Mouse (Mus musculus) forebrain, embryonic 11.5 days (tissue): Measurements from ENCODE around the gene Dync1i1. TPM values are rescaled to one million over a fixed set of nuclear protein-coding genes. Genes with fewer than 3 reads are reported as not detected.

ENCODE experiments used
- polyA plus RNA-seq: library from polyadenylated mRNA; unstranded; fragments of >200 nt; fragmentation: Nextera tagmentation; extraction: Ambion mirVana; gene quantifications from 2 replicates; pipeline ENCODE4 v1.2.1, GENCODE M21; 2014

Gene Dync1i1
- polyA plus RNA-seq, 1 experiment from 2014 or later, result 1.6 TPM

Other genes starting within 250 kb of the Dync1i1 start
- gene Pdk4, start 229.3 kb upstream of the Dync1i1 start, polyA plus RNA-seq, result 0.80 and 1.4 TPM in 2 replicates